Mouse (Mus musculus) heart, adult 18-20 months (tissue): ENCODE measurements around the gene Rnf157. TPM values are rescaled to one million over a fixed set of nuclear protein-coding genes. Genes with fewer than 3 reads are reported as not detected.
"Not testable (repeated sequence)": the region's sequence is repeated elsewhere in the genome, so short reads cannot be mapped to it uniquely, and the experiment has no call there.

Experiments used
- DNase-seq, 2 experiments: peaks; one replicate each; pipeline ENCODE4 v3.0.0; 2021 to 2022; ENCODE audit warnings: mixed read lengths in 1 of 2
- total RNA-seq, 2 experiments: library from RNA; stranded (reverse); gene quantifications; 2 replicates each; pipeline ENCODE4 v1.2.3; 2021

The Rnf157 gene
- total RNA-seq, 2 experiments from 2014 or later, result 5.8 to 7.2 TPM

DNA sequence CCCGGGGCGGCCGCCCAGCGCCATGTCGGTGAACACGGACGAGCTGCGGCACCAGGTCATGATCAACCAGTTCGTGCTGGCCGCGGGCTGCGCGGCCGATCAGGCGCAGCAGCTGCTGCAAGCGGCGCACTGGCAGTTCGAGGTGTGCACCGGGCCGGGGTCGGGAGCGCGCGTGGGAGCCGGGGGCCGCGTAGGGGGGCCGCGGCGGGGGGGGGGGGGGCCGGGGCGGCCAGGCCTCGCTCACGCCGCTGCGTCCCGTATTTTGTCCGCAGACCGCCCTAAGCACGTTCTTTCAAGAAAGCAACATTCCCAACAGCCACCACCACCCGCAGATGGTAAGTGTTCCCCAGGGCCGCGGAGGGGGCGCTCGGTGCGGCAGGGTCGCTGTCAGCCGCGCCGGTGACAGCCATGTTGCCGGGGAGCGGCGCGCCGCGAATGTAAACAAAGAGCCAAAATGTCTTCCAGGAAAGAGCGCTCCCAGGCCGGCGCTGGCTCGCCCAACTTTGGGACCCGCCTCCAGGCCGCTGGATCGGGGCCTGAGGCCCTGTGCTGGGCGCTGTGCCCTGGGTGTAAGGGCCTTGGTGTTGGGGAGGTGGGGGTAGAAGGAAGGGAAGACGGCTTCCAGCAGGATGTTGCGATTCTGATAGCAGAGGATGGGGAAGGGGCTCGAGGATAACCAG lies 21.6 kb upstream of the Rnf157 start:
- peak; percentile 84 to 86 for DNase-seq

- peak; percentile 98 to 100 for DNase-seq
Observed at GRCm38 (mm10) chr11:116433356-116434286, 20.8 kb upstream of the Rnf157 start, which contains the start of gene Ubald2. Ubald2 (plus strand) TSS chr11:116434094.

DNA sequence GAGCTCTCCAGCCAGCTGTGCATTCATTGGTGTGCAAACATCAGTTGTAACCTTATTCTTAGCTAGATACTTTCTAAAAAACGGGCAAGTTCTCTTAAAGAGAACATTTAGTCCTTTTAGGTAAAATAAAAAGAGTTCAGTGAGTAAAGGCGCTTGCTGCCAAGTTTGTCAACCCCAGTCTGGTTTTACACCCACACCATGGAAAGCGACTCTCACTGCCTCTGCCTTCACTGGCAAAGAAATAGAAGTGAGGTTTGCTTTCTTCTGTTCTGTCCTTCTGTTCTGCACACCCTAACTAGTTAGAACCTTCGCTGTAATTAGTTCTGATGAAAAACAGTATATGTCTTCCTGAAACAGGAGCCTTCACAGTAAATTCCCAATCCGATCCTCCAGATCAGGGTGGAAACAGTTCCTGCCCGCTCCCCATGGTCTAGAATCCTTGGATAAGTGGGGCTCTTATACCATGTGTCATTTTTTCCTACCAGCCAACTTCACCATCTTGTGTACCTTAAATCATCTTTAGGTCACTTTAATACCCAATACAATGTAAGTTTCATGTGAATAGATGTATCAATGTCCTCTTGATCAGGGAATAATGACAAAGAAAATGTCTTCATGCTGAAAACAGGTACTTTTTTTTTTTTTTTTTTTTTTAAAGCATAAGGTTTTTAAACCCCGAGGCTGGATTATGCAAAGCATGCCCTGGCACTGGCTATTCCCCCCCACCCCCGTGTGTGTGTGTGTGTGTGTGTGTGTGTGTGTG lies 19.9 kb upstream of the Rnf157 start:
- no peak for DNase-seq

GRCm38 (mm10) chr11:116432127-116432526 lies 19.3 kb upstream of the Rnf157 start:
- DNase-seq, result no peak

- DNase-seq, result no peak
Observed at GRCm38 (mm10) chr11:116431428-116432077, 18.7 kb upstream of the Rnf157 start.

DNA sequence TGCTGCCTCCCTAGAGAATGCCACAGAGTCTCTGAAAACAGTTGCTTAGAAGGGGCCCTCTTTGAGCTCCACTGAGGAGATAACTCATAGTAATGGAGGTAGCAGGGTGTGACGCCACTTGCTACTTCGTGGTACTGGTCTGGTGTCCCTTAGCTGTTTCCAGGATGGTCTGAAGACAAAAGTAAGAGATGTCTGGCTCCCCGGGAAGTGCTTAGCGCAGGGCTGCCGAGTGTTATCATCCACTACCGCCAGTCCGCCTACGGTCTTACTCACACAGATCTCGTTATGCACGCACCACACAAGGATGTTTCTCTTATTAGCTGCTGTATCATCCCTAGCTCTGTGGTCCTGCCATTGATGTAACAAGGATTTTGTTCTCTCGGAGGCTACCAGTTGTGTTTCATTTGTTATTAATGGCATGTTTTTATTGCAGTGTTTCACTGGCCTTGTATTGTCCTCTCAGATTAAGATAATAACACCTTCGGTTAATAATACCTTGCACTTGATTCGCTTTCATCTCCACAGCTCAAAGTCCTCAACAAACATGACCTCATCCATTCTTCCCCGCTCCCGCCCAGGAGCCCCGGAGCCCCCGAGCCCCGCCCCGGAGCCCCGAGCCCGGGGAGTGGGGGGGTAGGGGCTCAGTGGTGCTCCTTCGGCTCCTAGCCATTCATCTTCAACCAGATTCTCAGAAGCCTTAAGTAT lies 18.0 kb upstream of the Rnf157 start:
- no peak for DNase-seq

GRCm38 (mm10) chr11:116429862-116430613 lies 17.2 kb upstream of the Rnf157 start:
- no peak for DNase-seq

DNA sequence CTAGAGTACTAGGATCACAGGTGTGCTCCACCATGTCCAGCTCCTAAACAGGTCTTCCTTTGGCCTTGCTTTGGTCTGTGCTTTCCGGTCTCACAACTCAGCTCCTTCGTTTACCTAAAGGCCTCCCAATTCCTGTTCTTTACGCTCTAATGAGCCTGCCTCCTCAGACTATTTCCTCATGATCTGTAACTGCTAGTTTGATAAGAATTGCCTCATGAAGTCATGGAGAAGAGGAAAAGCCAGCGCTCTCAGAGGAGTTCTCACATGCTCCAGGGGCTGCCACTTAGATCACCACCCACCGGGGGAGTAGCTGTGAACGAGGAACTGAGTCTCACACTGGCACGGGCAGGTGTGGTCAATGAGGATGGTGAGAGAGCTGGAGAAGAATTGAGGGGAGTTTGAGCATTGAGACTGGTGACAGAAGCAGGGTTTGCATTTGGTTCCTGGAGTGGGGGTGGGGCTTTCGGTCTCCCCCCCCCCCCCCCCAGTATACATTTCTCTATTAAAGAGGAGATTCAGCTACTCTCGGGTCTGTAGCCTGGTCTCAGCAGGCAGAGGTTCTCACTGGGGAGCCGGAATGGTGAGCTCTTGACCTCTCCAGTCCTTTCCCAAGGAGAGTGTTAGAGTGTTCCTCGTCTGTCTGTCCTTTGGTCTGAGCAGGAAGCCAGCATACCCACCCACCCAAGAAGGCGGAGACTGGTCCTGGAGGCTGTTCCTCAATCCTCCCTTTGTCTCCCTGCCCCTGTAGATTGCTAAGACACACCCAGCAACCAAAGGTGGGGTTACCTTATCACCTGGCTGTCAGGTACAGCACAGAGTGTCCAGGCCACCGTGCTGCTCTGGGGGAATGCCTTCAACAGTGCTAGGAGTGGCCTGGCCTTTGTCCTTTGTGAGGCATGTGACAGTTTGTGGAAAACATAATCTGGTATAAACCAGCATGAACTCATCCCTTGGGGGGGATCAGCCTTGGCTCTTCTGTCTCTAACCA lies 16.3 kb upstream of the Rnf157 start:
- no peak for DNase-seq

- no peak for DNase-seq
Observed at GRCm38 (mm10) chr11:116426852-116427575, 14.2 kb upstream of the Rnf157 start.

DNA sequence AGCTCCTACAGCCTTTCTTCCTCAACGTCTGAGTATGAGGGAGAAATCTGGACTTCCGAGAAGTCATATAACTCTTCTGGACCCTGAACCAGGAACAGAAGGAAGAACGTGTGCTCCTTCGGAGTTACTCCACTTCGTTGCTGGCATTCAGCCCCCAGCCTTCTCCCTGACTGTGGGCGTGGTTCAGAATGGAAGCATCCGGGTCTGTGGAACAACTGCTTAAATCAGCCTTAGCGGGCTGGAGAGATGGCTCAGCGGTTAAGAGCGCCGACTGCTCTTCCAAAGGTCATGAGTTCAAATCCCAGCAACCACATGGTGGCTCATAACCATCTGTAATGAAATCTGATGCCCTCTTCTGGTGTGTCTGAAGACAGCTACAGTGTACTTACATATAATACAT lies 13.5 kb upstream of the Rnf157 start:
- not testable (repeated sequence) for DNase-seq

GRCm38 (mm10) chr11:116424621-116425407 lies 12.0 kb upstream of the Rnf157 start:
- DNase-seq, result no peak

DNA sequence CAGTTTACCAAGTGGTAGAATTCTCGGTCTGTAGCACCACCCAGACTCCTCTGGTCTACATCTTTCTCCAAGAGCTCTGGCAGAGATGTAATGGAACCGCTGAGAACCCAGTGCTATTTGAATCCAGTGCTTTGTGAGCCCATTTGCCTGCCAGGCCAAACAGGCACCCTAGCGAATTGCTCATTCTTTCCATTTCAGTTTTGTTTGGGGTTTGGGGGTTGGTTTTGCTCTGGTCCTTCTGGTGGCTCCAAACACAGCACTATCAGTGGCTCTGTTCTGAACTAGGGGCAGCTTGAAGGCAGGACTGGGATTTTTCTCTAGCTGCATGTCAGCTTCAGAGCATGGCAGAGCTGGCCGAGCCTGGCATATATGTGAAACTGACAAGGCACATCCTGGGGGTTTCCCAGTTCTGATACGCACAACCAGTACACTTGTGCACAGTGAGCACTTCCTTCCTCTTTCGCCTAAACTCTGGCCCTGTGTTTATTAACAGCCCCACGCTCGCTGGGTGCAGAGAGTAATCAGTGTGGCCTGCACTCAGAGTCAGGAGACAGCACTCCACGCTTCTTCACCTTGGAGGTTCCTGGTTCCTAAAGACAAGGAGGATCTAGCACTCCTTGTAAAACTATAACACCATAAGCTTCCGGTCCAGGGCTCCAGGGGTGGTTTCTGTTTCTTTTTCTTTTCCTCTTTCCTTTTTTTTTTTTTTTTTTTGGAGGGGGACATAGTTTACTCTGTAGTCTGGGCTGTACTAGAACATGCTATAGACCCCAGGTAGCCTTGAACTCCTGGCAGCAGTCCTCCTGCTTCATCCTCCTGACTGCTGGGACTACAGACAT lies 11.2 kb upstream of the Rnf157 start:
- DNase-seq, result peak; percentile 37 to 75

DNA sequence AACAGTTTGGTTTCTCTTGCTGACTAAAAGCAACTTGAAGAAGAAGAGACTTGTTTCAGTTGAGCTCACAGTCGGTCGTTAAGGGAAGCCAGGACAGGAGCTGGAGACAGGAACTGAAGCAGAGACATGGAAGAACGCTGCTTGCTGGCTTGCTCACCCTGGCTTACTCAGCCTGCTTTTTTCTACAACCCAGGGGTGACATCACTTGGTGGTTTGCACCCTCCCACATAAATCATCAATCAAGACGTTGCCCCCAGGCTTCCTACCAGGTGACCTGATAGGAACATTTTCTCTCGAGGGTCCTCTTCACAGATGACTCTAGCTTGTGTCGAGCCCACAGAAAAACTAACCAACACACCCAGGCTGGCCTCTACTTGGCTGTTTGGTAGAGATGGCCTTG lies 10.4 kb upstream of the Rnf157 start:
- no peak for DNase-seq

GRCm38 (mm10) chr11:116422562-116422961 lies 9.7 kb upstream of the Rnf157 start:
- no peak for DNase-seq

DNA sequence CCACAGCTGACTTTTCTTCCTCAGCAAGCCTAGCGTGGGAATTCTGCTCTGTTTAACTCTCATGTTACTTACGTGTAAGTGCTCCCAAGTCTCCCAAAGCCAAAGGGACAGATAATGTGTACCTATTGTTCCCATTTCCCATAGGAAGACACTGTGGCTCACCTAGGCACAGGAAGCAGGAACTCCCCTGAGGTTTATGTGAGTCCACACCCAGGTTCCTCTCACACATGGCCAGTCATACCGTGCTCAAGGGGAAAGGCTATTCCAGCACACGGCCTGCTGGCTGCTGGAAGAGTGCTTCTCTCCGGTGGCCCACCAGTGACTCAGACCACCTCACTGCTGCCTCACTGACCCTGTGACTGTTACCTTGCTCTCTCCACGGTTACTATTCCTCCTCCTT lies 8.3 kb upstream of the Rnf157 start:
- DNase-seq, result no peak

DNA sequence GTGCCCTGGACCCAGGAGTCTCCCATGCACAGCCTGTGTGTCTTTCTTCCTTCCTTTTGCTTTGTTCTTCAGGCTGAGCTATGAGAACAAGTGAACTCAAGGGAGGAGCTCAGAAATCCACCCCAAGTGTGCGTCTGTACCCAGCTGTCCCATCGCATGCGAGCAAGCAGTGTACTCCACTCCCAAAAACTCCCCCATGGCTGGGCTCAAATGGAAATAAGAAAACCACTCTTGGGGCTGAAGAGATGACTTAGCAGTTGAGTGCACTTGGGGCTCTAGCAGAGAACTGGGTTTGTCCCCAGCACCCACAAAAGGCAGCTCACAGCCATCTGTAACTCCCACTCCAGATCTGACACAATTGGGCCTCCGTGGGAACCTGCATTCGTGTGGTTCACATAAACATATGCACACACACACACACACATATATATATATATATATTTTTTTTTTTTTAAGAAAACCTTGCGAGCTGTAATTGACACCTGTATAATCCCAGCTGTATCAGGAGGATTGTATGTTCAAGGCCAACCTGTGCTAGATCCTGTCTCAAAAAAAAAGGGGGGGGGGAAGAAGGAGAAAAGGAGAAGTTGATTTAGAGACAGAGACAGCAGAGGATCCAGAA lies 6.1 kb upstream of the Rnf157 start:
- DNase-seq, result peak in 1 of 2 experiments; percentile 33
